Mouse (Mus musculus) heart, postnatal 0 days (tissue): ENCODE data around the gene Ninj1.

Experiments used
- CTCF ChIP-seq: IDR thresholded peaks from 2 replicates; pipeline ENCODE4 v1.5.1; 2016; ENCODE audit warnings: antibody characterized with exemption, control low read depth, low read depth
- EP300 ChIP-seq: IDR thresholded peaks from 2 replicates; pipeline ENCODE4 v1.6.1; 2016; ENCODE audit warnings: antibody characterized with exemption, low read depth

DNA sequence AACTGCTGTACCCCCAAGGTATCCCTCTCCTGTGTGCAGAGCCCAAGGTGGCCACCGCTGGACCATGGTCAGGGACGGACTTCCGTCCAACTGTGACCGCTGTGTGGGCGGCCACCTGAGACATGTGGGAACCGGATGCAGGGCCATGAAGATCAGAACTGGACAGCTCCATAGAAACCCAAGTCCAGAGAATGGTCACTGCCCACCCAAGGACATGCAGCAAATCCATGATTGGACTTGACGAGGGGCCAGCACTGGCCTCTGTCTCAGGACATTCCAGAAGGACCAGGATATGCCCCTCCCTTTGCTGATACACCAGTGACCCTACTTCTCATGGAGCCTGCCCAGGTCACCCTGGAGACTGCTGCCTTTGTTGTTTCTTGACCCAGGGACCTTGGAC lies 8.4 kb downstream of the Ninj1 start:
- TF ChIP-seq CTCF (no peak), EP300 (no peak)
